ENCODE assay signal across 12 mouse cellular contexts in the genomic region with DNA sequence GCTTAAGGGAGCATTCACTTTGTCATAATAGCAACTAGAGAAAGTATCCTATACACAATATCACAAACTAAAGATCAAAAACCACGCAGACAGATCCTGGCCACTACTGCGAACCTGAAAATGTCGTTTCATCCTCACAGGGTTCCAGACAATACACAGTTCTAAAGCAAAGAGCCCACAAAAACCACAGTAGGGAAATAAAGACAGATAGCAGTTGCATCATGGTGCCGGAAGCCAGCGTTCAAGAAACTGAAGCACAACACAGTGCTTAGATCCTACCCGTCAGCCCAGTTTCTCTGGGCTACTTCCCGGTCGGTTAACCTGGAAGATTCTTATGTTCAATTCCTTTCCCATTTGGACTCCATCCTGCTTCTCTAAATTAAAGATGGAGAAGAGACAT.
DNase-seq lines count a peak whose midpoint lies in the region; ATAC-seq and TF ChIP-seq lines count a peak whose summit lies in the region.
"Had no signal": no experiment of that assay in that cellular context is flagged by ENCODE, and none has a peak within 500 bp of the region (broad histone marks: within the 10 kb centered on the region; RNA-seq: fewer than 3 reads in every experiment).

No protein-coding gene starts in this region.

- TF ChIP-seq POLR2A in bone marrow macrophage, adult 2 months (IDR thresholded peaks at IDR 0.05; ENCODE audit: borderline replicate concordance, low read depth, low read length) = no peak

- ATAC-seq in liver, postnatal 0 days = no peak
- ATAC-seq in intestine, embryonic 15.5 days = no peak
- ATAC-seq: forebrain, embryonic 16.5 days had no signal

- no peak overlapping the region for H3K4me3 ChIP-seq in bone marrow macrophage, adult 2 months (ENCODE audit: insufficient read depth, low read length)
- no peak overlapping the region for H3K4me3 ChIP-seq in liver, postnatal 0 days (ENCODE audit: low read depth, low read length)
- H3K4me3 ChIP-seq in intestine, embryonic 15.5 days (replicated peaks) = no peak overlapping the region
- H3K4me3 ChIP-seq: embryonic facial prominence, embryonic 15.5 days had no signal

- H3K4me1 ChIP-seq in bone marrow macrophage, adult 2 months (ENCODE audit: control insufficient read depth, insufficient read depth, low read length) = peaks cover 24% of the 10 kb centered on the region
- H3K4me1 ChIP-seq in liver, postnatal 0 days (ENCODE audit: insufficient read depth) = peaks cover 14% of the 10 kb centered on the region
- H3K4me1 ChIP-seq in intestine, embryonic 15.5 days (replicated peaks) = no peaks in the 10 kb centered on the region
- H3K4me1 ChIP-seq: embryonic facial prominence, embryonic 15.5 days had no signal

- H3K9ac ChIP-seq in liver, postnatal 0 days (replicated peaks) = no peak overlapping the region
- no peak overlapping the region for H3K9ac ChIP-seq in intestine, embryonic 15.5 days
- H3K9ac ChIP-seq: embryonic facial prominence, embryonic 15.5 days had no signal

- H3K4me2 ChIP-seq in liver, postnatal 0 days (ENCODE audit: low read depth, low read length) = peak overlapping the region; percentile 40
- no peak overlapping the region for H3K4me2 ChIP-seq in intestine, embryonic 15.5 days (replicated peaks)
- H3K4me2 ChIP-seq: embryonic facial prominence, embryonic 15.5 days had no signal

- peak overlapping the region; percentile 39 for H3K27ac ChIP-seq in bone marrow macrophage, adult 2 months (ENCODE audit: insufficient read depth, low read depth, low read length)
- H3K27ac ChIP-seq in liver, postnatal 0 days (ENCODE audit: low read depth) = peak overlapping the region; percentile 37; the same call in 1 of the 2 replicates
- H3K27ac ChIP-seq in intestine, embryonic 15.5 days = no peak overlapping the region
- H3K27ac ChIP-seq: embryonic facial prominence, embryonic 15.5 days had no signal

- TF ChIP-seq EP300 in liver, postnatal 0 days (IDR thresholded peaks at IDR 0.05; ENCODE audit: low read depth) = no peak; the same call in 1 of the 2 replicates

- no peaks in the 10 kb centered on the region for H3K9me3 ChIP-seq in liver, postnatal 0 days (ENCODE audit: low read length)
- H3K9me3 ChIP-seq in intestine, embryonic 15.5 days = no peaks in the 10 kb centered on the region
- H3K9me3 ChIP-seq: embryonic facial prominence, embryonic 15.5 days had no signal

- WGBS in liver, postnatal 0 days (ENCODE audit: insufficient replicate concordance) = 34% methylated on average over 8 of the region's 8 CpGs
- 90% methylated on average over 8 of the region's 8 CpGs for WGBS in intestine, embryonic 15.5 days

- no peaks in the 10 kb centered on the region for H3K36me3 ChIP-seq in liver, postnatal 0 days (replicated peaks; ENCODE audit: insufficient read depth, low read length)
- H3K36me3 ChIP-seq in intestine, embryonic 15.5 days = no peaks in the 10 kb centered on the region
- H3K36me3 ChIP-seq: embryonic facial prominence, embryonic 15.5 days had no signal

- peak; percentile 69 for DNase-seq in CD4-positive, CD25-positive, alpha-beta regulatory T cell, adult 2 months (ENCODE audit: low read depth, low spot score)
- DNase-seq in liver, postnatal 0 days = no peak
- peak; percentile 80 for DNase-seq in thymus, postnatal 0 days (ENCODE audit: low spot score)
- no peak for DNase-seq in adipocyte (ENCODE audit: low spot score)
- no peak for DNase-seq in kidney, postnatal 4 days
- DNase-seq: cerebellum, postnatal 36 days; kidney, adult 11 months; lung, postnatal 4 days had no signal

- H3K27me3 ChIP-seq in liver, postnatal 0 days (ENCODE audit: insufficient read depth, low read length) = no peaks in the 10 kb centered on the region
- no peaks in the 10 kb centered on the region for H3K27me3 ChIP-seq in intestine, embryonic 15.5 days (replicated peaks)
- H3K27me3 ChIP-seq: embryonic facial prominence, embryonic 15.5 days had no signal

- TF ChIP-seq CTCF in bone marrow macrophage, adult 2 months (IDR thresholded peaks at IDR 0.05; ENCODE audit: low read depth, low read length) = no peak
- no peak for TF ChIP-seq CTCF in liver, postnatal 0 days (IDR thresholded peaks at IDR 0.05; ENCODE audit: low read depth)

Comparison
In these comparisons a context has a peak if more than half of its experiments do, and no peak if none do; other contexts are left out.
1. DNase-seq: peak in CD4-positive, CD25-positive, alpha-beta regulatory T cell, adult 2 months (single experiment) and thymus, postnatal 0 days (single experiment); none in liver, postnatal 0 days (single experiment), adipocyte (single experiment) and kidney, postnatal 4 days (0 of 2).